Mouse (Mus musculus): Measurements from ENCODE around the gene Mlkl. TPM values are rescaled to one million over a fixed set of nuclear protein-coding genes. Genes with fewer than 3 reads are reported as not detected.

The Mlkl gene
- polyA plus RNA-seq (2015; fragmentation: Nextera tagmentation; extraction: Ambion mirVana) = 2.5 and 2.8 TPM in 2 replicates

- H3K36me3 ChIP-seq = no peaks in the 10 kb centered on the region
- DNase-seq (peak; percentile 25), ATAC-seq (ENCODE audit: low read depth) (peak; percentile 31; the same call in 1 of the 2 replicates)
- H3K9ac ChIP-seq = peak within 1 kb of the TSS; percentile 62
- peak within 1 kb of the TSS; percentile 66 for H3K4me3 ChIP-seq (replicated peaks)
- H3K27ac ChIP-seq = no peak within 1 kb of the TSS; the same call in 1 of the 2 replicates
- WGBS (ENCODE audit: insufficient replicate concordance) = under 1% methylated on average over 29 of the region's 29 CpGs
- H3K27me3 ChIP-seq = peaks cover 26% of the 10 kb centered on the region
- H3K9me3 ChIP-seq (replicated peaks) = no peaks in the 10 kb centered on the region
- peak within 1 kb of the TSS; percentile 89 for H3K4me2 ChIP-seq
- H3K4me1 ChIP-seq (replicated peaks) = peaks cover 17% of the 10 kb centered on the region
Measured at GRCm38 (mm10) chr8:111337890-111338347, at the start of gene Mlkl. TSS of gene Mlkl (minus strand) at chr8:111338177.

GRCm38 (mm10) chr8:111385915-111386314, 47.9 kb upstream of the Mlkl start:
- DNase-seq = no peak
- Histone ChIP-seq H3K4me1 (replicated peaks) (no peaks in the 10 kb centered on the region), H3K27ac (no peak overlapping the region), H3K4me2 (no peak overlapping the region), H3K9ac (no peak overlapping the region), H3K9me3 (replicated peaks) (no peaks in the 10 kb centered on the region), H3K27me3 (peaks cover 42% of the 10 kb centered on the region), H3K4me3 (replicated peaks) (no peak overlapping the region), H3K36me3 (no peaks in the 10 kb centered on the region)
- WGBS (ENCODE audit: insufficient replicate concordance) = 51% methylated on average over 9 of the region's 9 CpGs
- ATAC-seq (ENCODE audit: low read depth) = no peak

GRCm38 (mm10) chr8:111384628-111385027, 46.7 kb upstream of the Mlkl start:
- no peak overlapping the region for H3K4me3 ChIP-seq (replicated peaks)
- H3K27ac ChIP-seq = no peak overlapping the region
- H3K4me2 ChIP-seq = no peak overlapping the region
- WGBS (ENCODE audit: insufficient replicate concordance) = 25% methylated on average over 2 of the region's 2 CpGs
- H3K36me3 ChIP-seq = no peaks in the 10 kb centered on the region
- ATAC-seq (ENCODE audit: low read depth) (no peak), DNase-seq (no peak)
- H3K4me1 ChIP-seq (replicated peaks) = no peaks in the 10 kb centered on the region
- H3K27me3 ChIP-seq = peaks cover 35% of the 10 kb centered on the region
- H3K9me3 ChIP-seq (replicated peaks) = no peaks in the 10 kb centered on the region
- no peak overlapping the region for H3K9ac ChIP-seq

GRCm38 (mm10) chr8:111375192-111375591, 37.2 kb upstream of the Mlkl start:
- no peaks in the 10 kb centered on the region for H3K36me3 ChIP-seq
- no peak overlapping the region for H3K4me3 ChIP-seq (replicated peaks)
- H3K4me2 ChIP-seq = no peak overlapping the region
- no peaks in the 10 kb centered on the region for H3K9me3 ChIP-seq (replicated peaks)
- WGBS (ENCODE audit: insufficient replicate concordance) = 65% methylated on average over 6 of the region's 6 CpGs
- no peak for DNase-seq
- ATAC-seq (ENCODE audit: low read depth) = no peak
- H3K4me1 ChIP-seq (replicated peaks) = no peaks in the 10 kb centered on the region
- H3K9ac ChIP-seq = no peak overlapping the region
- H3K27me3 ChIP-seq = peaks cover 2% of the 10 kb centered on the region; the same call in 1 of the 2 replicates
- no peak overlapping the region for H3K27ac ChIP-seq

- WGBS (ENCODE audit: insufficient replicate concordance) = 67% methylated on average over 9 of the region's 9 CpGs
Measured at GRCm38 (mm10) chr8:111369711-111370110, 31.7 kb upstream of the Mlkl start.

GRCm38 (mm10) chr8:111367350-111367749, 29.4 kb upstream of the Mlkl start:
- no peak overlapping the region for H3K4me2 ChIP-seq
- DNase-seq = no peak
- H3K27me3 ChIP-seq = peaks cover 23% of the 10 kb centered on the region
- H3K4me3 ChIP-seq (replicated peaks) = no peak overlapping the region
- no peak overlapping the region for H3K9ac ChIP-seq
- H3K4me1 ChIP-seq (replicated peaks) = no peaks in the 10 kb centered on the region
- ATAC-seq (ENCODE audit: low read depth) = no peak
- no peak overlapping the region for H3K27ac ChIP-seq
- WGBS (ENCODE audit: insufficient replicate concordance) = 79% methylated on average over 8 of the region's 8 CpGs
- H3K36me3 ChIP-seq = no peaks in the 10 kb centered on the region
- no peaks in the 10 kb centered on the region for H3K9me3 ChIP-seq (replicated peaks)

More at GRCm38 (mm10) chr8:111369711-111370110, 31.7 kb upstream of the Mlkl start:
- H3K9me3 ChIP-seq (replicated peaks) = no peaks in the 10 kb centered on the region
- no peak overlapping the region for H3K4me3 ChIP-seq (replicated peaks)
- H3K4me1 ChIP-seq (replicated peaks) = no peaks in the 10 kb centered on the region
- H3K27me3 ChIP-seq = peaks cover 18% of the 10 kb centered on the region
- DNase-seq (no peak), ATAC-seq (ENCODE audit: low read depth) (no peak)
- no peak overlapping the region for H3K9ac ChIP-seq
- no peaks in the 10 kb centered on the region for H3K36me3 ChIP-seq
- H3K4me2 ChIP-seq = no peak overlapping the region
- H3K27ac ChIP-seq = no peak overlapping the region

GRCm38 (mm10) chr8:111366610-111367234, 28.7 kb upstream of the Mlkl start:
- H3K4me3 ChIP-seq (replicated peaks) = no peak overlapping the region
- no peak overlapping the region for H3K4me2 ChIP-seq
- H3K36me3 ChIP-seq = no peaks in the 10 kb centered on the region
- H3K9me3 ChIP-seq (replicated peaks) = no peaks in the 10 kb centered on the region
- H3K27me3 ChIP-seq = peaks cover 23% of the 10 kb centered on the region
- WGBS (ENCODE audit: insufficient replicate concordance) = 41% methylated on average over 14 of the region's 14 CpGs
- no peak overlapping the region for H3K27ac ChIP-seq
- no peaks in the 10 kb centered on the region for H3K4me1 ChIP-seq (replicated peaks)
- ATAC-seq (ENCODE audit: low read depth) = no peak
- no peak for DNase-seq
- H3K9ac ChIP-seq = no peak overlapping the region

GRCm38 (mm10) chr8:111363489-111363888, 25.5 kb upstream of the Mlkl start:
- no peak overlapping the region for H3K9ac ChIP-seq

GRCm38 (mm10) chr8:111360579-111361209, 22.7 kb upstream of the Mlkl start:
- H3K4me2 ChIP-seq = no peak overlapping the region
- no peak overlapping the region for H3K9ac ChIP-seq
- H3K27me3 ChIP-seq = peaks cover 12% of the 10 kb centered on the region
- ATAC-seq (ENCODE audit: low read depth) (no peak), DNase-seq (no peak)
- H3K4me1 ChIP-seq (replicated peaks) = no peaks in the 10 kb centered on the region
- 52% methylated on average over 7 of the region's 7 CpGs for WGBS (ENCODE audit: insufficient replicate concordance)
- H3K4me3 ChIP-seq (replicated peaks) = no peak overlapping the region
- H3K36me3 ChIP-seq = no peaks in the 10 kb centered on the region
- H3K27ac ChIP-seq = no peak overlapping the region
- H3K9me3 ChIP-seq (replicated peaks) = no peaks in the 10 kb centered on the region; the same call in 1 of the 2 replicates

More at GRCm38 (mm10) chr8:111363489-111363888, 25.5 kb upstream of the Mlkl start:
- Histone ChIP-seq H3K9me3 (replicated peaks) (no peaks in the 10 kb centered on the region; the same call in 1 of the 2 replicates), H3K4me1 (replicated peaks) (no peaks in the 10 kb centered on the region), H3K27ac (no peak overlapping the region), H3K36me3 (no peaks in the 10 kb centered on the region), H3K27me3 (peaks cover 23% of the 10 kb centered on the region), H3K4me2 (no peak overlapping the region), H3K4me3 (replicated peaks) (no peak overlapping the region)
- no peak for ATAC-seq (ENCODE audit: low read depth)
- WGBS (ENCODE audit: insufficient replicate concordance) = 65% methylated on average over 8 of the region's 8 CpGs
- no peak for DNase-seq

- 53% methylated on average over 5 of the region's 5 CpGs for WGBS (ENCODE audit: insufficient replicate concordance)
- no peaks in the 10 kb centered on the region for H3K36me3 ChIP-seq
- H3K27ac ChIP-seq = no peak overlapping the region
- H3K4me1 ChIP-seq (replicated peaks) = no peaks in the 10 kb centered on the region
- ATAC-seq (ENCODE audit: low read depth) (no peak), DNase-seq (no peak)
- H3K4me3 ChIP-seq (replicated peaks) = no peak overlapping the region
- no peak overlapping the region for H3K9ac ChIP-seq
- H3K27me3 ChIP-seq = peaks cover 6% of the 10 kb centered on the region; the same call in 1 of the 2 replicates
- H3K9me3 ChIP-seq (replicated peaks) = no peaks in the 10 kb centered on the region; the same call in 1 of the 2 replicates
- H3K4me2 ChIP-seq = no peak overlapping the region
Measured at GRCm38 (mm10) chr8:111359936-111360335, 22.0 kb upstream of the Mlkl start.

- Histone ChIP-seq H3K27me3 (peaks cover 6% of the 10 kb centered on the region; the same call in 1 of the 2 replicates), H3K4me2 (no peak overlapping the region), H3K36me3 (no peaks in the 10 kb centered on the region), H3K4me1 (replicated peaks) (no peaks in the 10 kb centered on the region), H3K9me3 (replicated peaks) (no peaks in the 10 kb centered on the region; the same call in 1 of the 2 replicates), H3K9ac (no peak overlapping the region), H3K4me3 (replicated peaks) (no peak overlapping the region), H3K27ac (no peak overlapping the region)
- DNase-seq (no peak), ATAC-seq (ENCODE audit: low read depth) (no peak)
- WGBS (ENCODE audit: insufficient replicate concordance) = 40% methylated on average over 1 of the region's 1 CpGs
Measured at GRCm38 (mm10) chr8:111358905-111359304, 20.9 kb upstream of the Mlkl start.
